Mouse (Mus musculus): ENCODE results near the gene Olfr830. TPM values are rescaled to one million over a fixed set of nuclear protein-coding genes. Genes with fewer than 3 reads are reported as not detected.
"Not testable (repeated sequence)": the region's sequence is repeated elsewhere in the genome, so short reads cannot be mapped to it uniquely, and the experiment has no call there.

Olfr830 gene
- polyA plus RNA-seq (2015; fragmentation: Nextera tagmentation; extraction: Ambion mirVana), result not detected in 2 replicates

GRCm38 (mm10) chr9:18874393-18874792 is at the start of gene Olfr830:
Gene Olfr830, plus strand, starts transcription at chr9:18874693.
- no peak within 1 kb of the TSS for H3K4me2 ChIP-seq
- H3K27me3 ChIP-seq, result no peaks in the 10 kb centered on the region
- no peaks in the 10 kb centered on the region for H3K9me3 ChIP-seq
- ATAC-seq (ENCODE audit: low read depth), result no peak
- H3K9ac ChIP-seq, result no peak within 1 kb of the TSS
- H3K4me1 ChIP-seq (replicated peaks), result no peaks in the 10 kb centered on the region
- no peak within 1 kb of the TSS for H3K27ac ChIP-seq (replicated peaks)
- H3K36me3 ChIP-seq, result no peaks in the 10 kb centered on the region
- H3K4me3 ChIP-seq, result no peak within 1 kb of the TSS

- Histone ChIP-seq H3K27me3 (no peaks in the 10 kb centered on the region), H3K36me3 (no peaks in the 10 kb centered on the region), H3K4me1 (replicated peaks) (no peaks in the 10 kb centered on the region), H3K4me3 (no peak within 1 kb of the TSS), H3K4me2 (no peak within 1 kb of the TSS), H3K27ac (replicated peaks) (no peak within 1 kb of the TSS), H3K9me3 (no peaks in the 10 kb centered on the region), H3K9ac (no peak within 1 kb of the TSS)
- WGBS, result 76% methylated on average over 1 of the region's 1 CpGs
- no peak for ATAC-seq (ENCODE audit: low read depth)
These were observed 19.9 kb upstream of the Olfr830 start, which contains the start of gene Olfr829 for GRCm38 (mm10) chr9:18854633-18855032. Gene Olfr829, plus strand, starts transcription at chr9:18854933.

GRCm38 (mm10) chr9:18907699-18908098 is 33.2 kb downstream of the Olfr830 start:
- H3K36me3 ChIP-seq; H3K9me3 ChIP-seq; H3K27me3 ChIP-seq; H3K4me3 ChIP-seq; H3K9ac ChIP-seq; H3K4me2 ChIP-seq; H3K4me1 ChIP-seq (replicated peaks); ATAC-seq (ENCODE audit: low read depth); H3K27ac ChIP-seq (replicated peaks): not testable (repeated sequence)
- 66% methylated on average over 2 of the region's 2 CpGs for WGBS

DNA sequence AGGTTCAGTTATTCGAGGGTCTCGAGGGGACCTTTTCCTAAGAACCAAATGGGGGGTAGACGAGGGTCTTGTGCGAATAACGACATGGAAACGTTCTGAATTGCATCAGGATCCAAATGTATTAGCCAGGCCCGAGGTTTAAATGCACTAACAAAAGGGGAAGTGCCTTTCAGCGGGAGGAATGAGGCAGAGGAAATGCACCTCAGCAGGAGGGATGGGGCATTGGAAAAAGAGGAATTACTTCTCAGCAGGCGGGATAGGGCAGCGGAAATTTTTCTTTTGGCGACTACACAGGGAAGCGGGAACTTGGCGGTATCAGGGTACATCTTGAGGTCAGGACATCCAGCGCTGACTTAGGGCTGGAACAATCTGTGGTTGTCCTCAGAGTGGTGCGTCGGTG is 53.4 kb downstream of the Olfr830 start:
- not testable (repeated sequence) for H3K4me2 ChIP-seq; H3K36me3 ChIP-seq; H3K9ac ChIP-seq; H3K27ac ChIP-seq (replicated peaks); H3K4me1 ChIP-seq (replicated peaks); ATAC-seq (ENCODE audit: low read depth); H3K27me3 ChIP-seq; H3K9me3 ChIP-seq; H3K4me3 ChIP-seq
- WGBS, result 87% methylated on average over 16 of the region's 16 CpGs

Other genes starting within 250 kb of the Olfr830 start
- gene Muc16, start 200.2 kb upstream of the Olfr830 start, polyA plus RNA-seq (2015; fragmentation: Nextera tagmentation; extraction: Ambion mirVana), result not detected in 2 replicates
- not detected in 2 replicates for gene Olfr24, start 110.7 kb upstream of the Olfr830 start, polyA plus RNA-seq (2015; fragmentation: Nextera tagmentation; extraction: Ambion mirVana)
- not detected in 2 replicates for gene Olfr828, start 55.2 kb upstream of the Olfr830 start, polyA plus RNA-seq (2015; fragmentation: Nextera tagmentation; extraction: Ambion mirVana)
- gene Olfr829, start 19.8 kb upstream of the Olfr830 start, polyA plus RNA-seq (2015; fragmentation: Nextera tagmentation; extraction: Ambion mirVana), result not detected in 2 replicates
- not detected in 2 replicates for gene Olfr832, start 62.4 kb downstream of the Olfr830 start, polyA plus RNA-seq (2015; fragmentation: Nextera tagmentation; extraction: Ambion mirVana)
- gene Olfr834, start 113.3 kb downstream of the Olfr830 start, polyA plus RNA-seq (2015; fragmentation: Nextera tagmentation; extraction: Ambion mirVana), result not detected in 2 replicates
- not detected in 2 replicates for gene Olfr835, start 158.0 kb downstream of the Olfr830 start, polyA plus RNA-seq (2015; fragmentation: Nextera tagmentation; extraction: Ambion mirVana)
- gene Olfr836, start 245.7 kb downstream of the Olfr830 start, polyA plus RNA-seq (2015; fragmentation: Nextera tagmentation; extraction: Ambion mirVana), result not detected in 2 replicates